Mouse (Mus musculus) adrenal gland, adult 8-10 months (tissue): ENCODE measurements at regions not wholly inside any gene's neighbourhood (a gene's known extent, or its start where the extent isn't known, plus 50 kb on each side); places are given as distances from the start of the nearest gene placed in this dataset.

Source experiments
- DNase-seq: peaks from one replicate; pipeline ENCODE4 v3.0.0; 2022

GRCm38 (mm10) chr3:116197966-116198365 lies 55.3 kb downstream of the Gpr88 start:
- DNase-seq, result no peak

GRCm38 (mm10) chr3:116194701-116195100 lies 58.6 kb downstream of the Gpr88 start:
- DNase-seq, result no peak

- no peak for DNase-seq
Measured at GRCm38 (mm10) chr3:116191261-116191660, 61.8 kb upstream of the Vcam1 start.

GRCm38 (mm10) chr3:116190727-116191126 lies 61.2 kb upstream of the Vcam1 start:
- DNase-seq, result no peak

GRCm38 (mm10) chr3:116189363-116190100 lies 60.0 kb upstream of the Vcam1 start:
- DNase-seq, result peak; percentile 23

- DNase-seq, result no peak
Measured at GRCm38 (mm10) chr3:116185206-116185605, 55.7 kb upstream of the Vcam1 start.

GRCm38 (mm10) chr3:116184443-116184842 lies 55.0 kb upstream of the Vcam1 start:
- peak; percentile 42 for DNase-seq

- no peak for DNase-seq
Measured at GRCm38 (mm10) chr3:116180341-116180885, 50.9 kb upstream of the Vcam1 start.
